Mouse (Mus musculus) heart, embryonic 16.5 days (tissue): Measurements from ENCODE around the gene Scrn2. TPM values are rescaled to one million over a fixed set of nuclear protein-coding genes. Genes with fewer than 3 reads are reported as not detected.

Experiments used
- ATAC-seq: fragments of 200-750 bp; cut with Nextera tagmentation; replicated peaks from 2 replicates; pipeline ENCODE4 v1.8.0; 2017; ENCODE audit warnings: moderate number of reproducible peaks; ENCODE audit not compliant: insufficient read depth, low FRiP score; ENCODE audit errors: extremely low read depth
- H3K27ac ChIP-seq: fragments of 300-500 bp; sonication (generic); 2 replicates; pipeline ENCODE4 v1.5.1; 2014; ENCODE audit warnings: mild to moderate bottlenecking, low read length, control low read depth, moderate library complexity
- H3K27me3 ChIP-seq: fragments of 300-500 bp; sonication (generic); 2 replicates; pipeline ENCODE4 v1.6.1; 2014; ENCODE audit warnings: low read length, mixed read lengths; ENCODE audit not compliant: control insufficient read depth, insufficient read depth
- H3K36me3 ChIP-seq: fragments of 300-500 bp; sonication (generic); 2 replicates; pipeline ENCODE4 v1.6.1; 2014; ENCODE audit not compliant: control insufficient read depth, insufficient read depth
- H3K4me1 ChIP-seq: fragments of 300-500 bp; sonication (generic); 2 replicates; pipeline ENCODE4 v1.6.1; 2014; ENCODE audit warnings: low read length, mixed read lengths; ENCODE audit not compliant: control insufficient read depth, insufficient read depth
- H3K4me2 ChIP-seq: fragments of 300-500 bp; sonication (generic); 2 replicates; pipeline ENCODE4 v1.6.1; 2014; ENCODE audit warnings: low read depth, mild to moderate bottlenecking, control low read depth, low read length
- H3K4me3 ChIP-seq: fragments of 300-500 bp; sonication (generic); 2 replicates; pipeline ENCODE4 v1.5.1; 2014; ENCODE audit warnings: mild to moderate bottlenecking, control low read depth, low read length
- H3K9ac ChIP-seq: fragments of 300-500 bp; sonication (generic); 2 replicates; pipeline ENCODE4 v1.6.1; 2014; ENCODE audit warnings: low read length, control low read depth
- H3K9me3 ChIP-seq: fragments of 300-500 bp; sonication (generic); replicated peaks from 2 replicates; pipeline ENCODE4 v1.6.1; 2016; ENCODE audit warnings: low read length; ENCODE audit not compliant: control insufficient read depth
- WGBS: fragments of 180-500 bp; shearing (Covaris S2); extraction: QIAGEN DNeasy Blood & Tissue Kit; methylation state at CpG from one replicate; pipeline ENCODE4 v1.1.7; 2014; 5-methylcytosine and 5-hydroxymethylcytosine counted together
- polyA plus RNA-seq: library from polyadenylated mRNA; unstranded; fragments of >200 nt; fragmentation: Nextera tagmentation; extraction: Ambion mirVana; gene quantifications from 2 replicates; pipeline ENCODE4 v1.2.1, GENCODE M21; 2015

Scrn2 gene
- polyA plus RNA-seq, 1 experiment from 2014 or later: 20.4 TPM

- Histone ChIP-seq H3K27ac (no peak overlapping the region), H3K4me1 (peaks cover 16% of the 10 kb centered on the region), H3K9me3 (no peaks in the 10 kb centered on the region), H3K4me2 (no peak overlapping the region), H3K4me3 (no peak overlapping the region), H3K9ac (no peak overlapping the region), H3K36me3 (peaks cover 16% of the 10 kb centered on the region; the same call in 1 of the 2 replicates), H3K27me3 (no peaks in the 10 kb centered on the region)
- WGBS: 84% methylated on average over 7 of the region's 7 CpGs
- ATAC-seq: no peak
These were observed 16.1 kb downstream of the Scrn2 start for GRCm38 (mm10) chr11:97045861-97046260.

- Histone ChIP-seq H3K9ac (no peak overlapping the region), H3K4me2 (no peak overlapping the region), H3K4me1 (peaks cover 16% of the 10 kb centered on the region), H3K27ac (no peak overlapping the region), H3K4me3 (no peak overlapping the region), H3K9me3 (no peaks in the 10 kb centered on the region), H3K36me3 (peaks cover 16% of the 10 kb centered on the region; the same call in 1 of the 2 replicates), H3K27me3 (no peaks in the 10 kb centered on the region)
- WGBS: 70% methylated on average over 8 of the region's 8 CpGs
- ATAC-seq: no peak
These were observed 18.4 kb downstream of the Scrn2 start for GRCm38 (mm10) chr11:97048090-97048650.

- Histone ChIP-seq H3K36me3 (peaks cover 19% of the 10 kb centered on the region), H3K4me2 (no peak overlapping the region), H3K9ac (no peak overlapping the region), H3K9me3 (no peaks in the 10 kb centered on the region), H3K27me3 (no peaks in the 10 kb centered on the region), H3K27ac (no peak overlapping the region), H3K4me3 (no peak overlapping the region), H3K4me1 (peaks cover 16% of the 10 kb centered on the region)
- 78% methylated on average over 6 of the region's 6 CpGs for WGBS
- ATAC-seq: no peak
These were observed 19.9 kb downstream of the Scrn2 start for GRCm38 (mm10) chr11:97049492-97050085.

- no peaks in the 10 kb centered on the region for H3K27me3 ChIP-seq
- H3K9me3 ChIP-seq: no peaks in the 10 kb centered on the region
- H3K4me2 ChIP-seq: peak within 1 kb of the TSS; percentile 93
- H3K9ac ChIP-seq: peak within 1 kb of the TSS; percentile 90
- peak; percentile 78 for ATAC-seq
- 6% methylated on average over 18 of the region's 18 CpGs for WGBS
- H3K4me3 ChIP-seq: peak within 1 kb of the TSS; percentile 91
- peaks cover 26% of the 10 kb centered on the region for H3K36me3 ChIP-seq
- H3K4me1 ChIP-seq: peaks cover 16% of the 10 kb centered on the region
- peak within 1 kb of the TSS; percentile 58; the same call in 1 of the 2 replicates for H3K27ac ChIP-seq
These were observed 20.6 kb downstream of the Scrn2 start, which contains the start of gene Osbpl7 for GRCm38 (mm10) chr11:97050216-97050943. Gene Osbpl7, plus strand, starts transcription at chr11:97050628.

- no peak for ATAC-seq
- H3K4me1 ChIP-seq: peaks cover 16% of the 10 kb centered on the region
- H3K9ac ChIP-seq: peak overlapping the region; percentile 90
- peak overlapping the region; percentile 58; the same call in 1 of the 2 replicates for H3K27ac ChIP-seq
- peaks cover 30% of the 10 kb centered on the region for H3K36me3 ChIP-seq
- WGBS: 22% methylated on average over 13 of the region's 13 CpGs
- H3K4me3 ChIP-seq: peak overlapping the region; percentile 91
- no peaks in the 10 kb centered on the region for H3K9me3 ChIP-seq
- H3K4me2 ChIP-seq: peak overlapping the region; percentile 93
- no peaks in the 10 kb centered on the region for H3K27me3 ChIP-seq
These were observed 21.3 kb downstream of the Scrn2 start for GRCm38 (mm10) chr11:97050944-97051586.

GRCm38 (mm10) chr11:97052219-97052646 lies 22.5 kb downstream of the Scrn2 start:
- no peak overlapping the region for H3K27ac ChIP-seq
- no peak overlapping the region for H3K4me3 ChIP-seq
- H3K4me2 ChIP-seq: peak overlapping the region; percentile 93
- H3K27me3 ChIP-seq: no peaks in the 10 kb centered on the region
- peaks cover 16% of the 10 kb centered on the region for H3K4me1 ChIP-seq
- no peak for ATAC-seq
- WGBS: 19% methylated on average over 11 of the region's 11 CpGs
- no peak overlapping the region; the same call in 1 of the 2 replicates for H3K9ac ChIP-seq
- no peaks in the 10 kb centered on the region for H3K9me3 ChIP-seq
- peaks cover 33% of the 10 kb centered on the region for H3K36me3 ChIP-seq

- H3K9me3 ChIP-seq: no peaks in the 10 kb centered on the region
- WGBS: 58% methylated on average over 9 of the region's 9 CpGs
- H3K4me1 ChIP-seq: peaks cover 2% of the 10 kb centered on the region; the same call in 1 of the 2 replicates
- no peak overlapping the region for H3K9ac ChIP-seq
- no peak overlapping the region for H3K4me3 ChIP-seq
- peaks cover 10% of the 10 kb centered on the region for H3K36me3 ChIP-seq
- ATAC-seq: no peak
- H3K27ac ChIP-seq: no peak overlapping the region
- no peaks in the 10 kb centered on the region for H3K27me3 ChIP-seq
- H3K4me2 ChIP-seq: no peak overlapping the region
These were observed 33.7 kb downstream of the Scrn2 start for GRCm38 (mm10) chr11:97063274-97063920.

- H3K36me3 ChIP-seq: peaks cover 6% of the 10 kb centered on the region
- H3K9ac ChIP-seq: no peak overlapping the region
- H3K27ac ChIP-seq: no peak overlapping the region
These were observed 34.2 kb downstream of the Scrn2 start for GRCm38 (mm10) chr11:97063921-97064295.

More at GRCm38 (mm10) chr11:97063921-97064295, 34.2 kb downstream of the Scrn2 start:
- 77% methylated on average over 3 of the region's 3 CpGs for WGBS
- Histone ChIP-seq H3K9me3 (no peaks in the 10 kb centered on the region), H3K27me3 (no peaks in the 10 kb centered on the region), H3K4me1 (peaks cover 2% of the 10 kb centered on the region; the same call in 1 of the 2 replicates), H3K4me2 (no peak overlapping the region), H3K4me3 (no peak overlapping the region)
- ATAC-seq: no peak
